Mouse (Mus musculus) thymus, adult 2 months (tissue): ENCODE measurements around the gene Cnppd1. TPM values are rescaled to one million over a fixed set of nuclear protein-coding genes. Genes with fewer than 3 reads are reported as not detected.
A peak's percentile ranks its signal among the peaks of the same experiment; 100 is the strongest.

Experiments
- DNase-seq: peaks from one replicate; pipeline ENCODE4 v3.0.0; 2021
- H3K27ac ChIP-seq: fragments of 200-500 bp; 2 replicates; pipeline ENCODE4 v1.5.1; 2012; ENCODE audit warnings: low read length, control low read depth; ENCODE audit not compliant: control insufficient read depth, insufficient read depth
- H3K27me3 ChIP-seq: fragments of 200-500 bp; 2 replicates; pipeline ENCODE4 v1.6.1; 2012; ENCODE audit warnings: mild to moderate bottlenecking, low read length, moderate library complexity, mixed read lengths; ENCODE audit not compliant: control insufficient read depth, insufficient read depth
- H3K36me3 ChIP-seq: fragments of 200-500 bp; 2 replicates; pipeline ENCODE4 v1.6.1; 2012; ENCODE audit warnings: mild to moderate bottlenecking, low read length, moderate library complexity; ENCODE audit not compliant: control insufficient read depth, insufficient read depth
- H3K4me1 ChIP-seq: fragments of 200-500 bp; replicated peaks from 2 replicates; pipeline ENCODE4 v1.6.1; 2012; ENCODE audit warnings: low read length; ENCODE audit not compliant: control insufficient read depth, insufficient read depth
- H3K4me3 ChIP-seq: fragments of 200-500 bp; 2 replicates; pipeline ENCODE4 v1.5.1; 2012; ENCODE audit warnings: mild to moderate bottlenecking, low read length, control low read depth, moderate library complexity; ENCODE audit not compliant: control insufficient read depth, insufficient read depth
- CTCF ChIP-seq: fragments of 200-500 bp; IDR thresholded peaks from 2 replicates; pipeline ENCODE4 v1.5.1; 2012; ENCODE audit warnings: mild to moderate bottlenecking, control low read depth, low read length, moderate library complexity, borderline replicate concordance; ENCODE audit not compliant: control insufficient read depth, poor library complexity, insufficient read depth; ENCODE audit errors: extremely low read depth
- POLR2A ChIP-seq: fragments of 200-500 bp; IDR thresholded peaks from 2 replicates; pipeline ENCODE4 v1.6.1; 2012; ENCODE audit warnings: mild to moderate bottlenecking, low read length, control low read depth, moderate library complexity; ENCODE audit not compliant: control insufficient read depth, poor library complexity, insufficient read depth; ENCODE audit errors: extremely low read depth
- WGBS: fragments of 180-500 bp; shearing (Covaris S2); methylation state at CpG from one replicate; pipeline ENCODE4 v1.1.7; 2018; 5-methylcytosine and 5-hydroxymethylcytosine counted together
- polyA plus RNA-seq: library from polyadenylated mRNA; depleted of rRNA; stranded (reverse); fragments of >200 nt; gene quantifications from 2 replicates; pipeline ENCODE4 v1.2.3, GENCODE M21; 2012; rRNA removed

Gene Cnppd1
- polyA plus RNA-seq, 1 experiment = 141 TPM

- Histone ChIP-seq H3K27me3 (no peaks in the 10 kb centered on the region), H3K4me3 (no peak overlapping the region), H3K36me3 (peaks cover 27% of the 10 kb centered on the region), H3K4me1 (peaks cover 4% of the 10 kb centered on the region), H3K27ac (no peak overlapping the region)
- no peak for TF ChIP-seq CTCF
- no peak for DNase-seq
- WGBS = 97% methylated on average over 6 of the region's 6 CpGs
These were observed 6.2 kb downstream of the Cnppd1 start for GRCm38 (mm10) chr1:75136293-75136692.

GRCm38 (mm10) chr1:75133421-75134207, 8.9 kb downstream of the Cnppd1 start, which contains the start of gene Slc23a3:
Slc23a3 (minus strand) TSS chr1:75133890.
- WGBS = 74% methylated on average over 12 of the region's 12 CpGs

GRCm38 (mm10) chr1:75128641-75129040, 13.9 kb downstream of the Cnppd1 start:
- no peak overlapping the region for H3K27ac ChIP-seq
- H3K4me3 ChIP-seq = no peak overlapping the region
- no peaks in the 10 kb centered on the region for H3K36me3 ChIP-seq
- no peaks in the 10 kb centered on the region for H3K27me3 ChIP-seq
- DNase-seq = no peak
- WGBS = 88% methylated on average over 3 of the region's 3 CpGs
- TF ChIP-seq CTCF (no peak), POLR2A (no peak)
- peaks cover 9% of the 10 kb centered on the region for H3K4me1 ChIP-seq

More at GRCm38 (mm10) chr1:75133421-75134207, 8.9 kb downstream of the Cnppd1 start, which contains the start of gene Slc23a3:
- Histone ChIP-seq H3K27me3 (no peaks in the 10 kb centered on the region), H3K27ac (no peak within 1 kb of the TSS), H3K4me1 (no peaks in the 10 kb centered on the region), H3K36me3 (peaks cover 23% of the 10 kb centered on the region), H3K4me3 (no peak within 1 kb of the TSS)
- DNase-seq = no peak
- TF ChIP-seq CTCF (no peak), POLR2A (no peak)

- H3K4me3 ChIP-seq = no peak overlapping the region
- no peaks in the 10 kb centered on the region for H3K36me3 ChIP-seq
- no peaks in the 10 kb centered on the region for H3K27me3 ChIP-seq
- WGBS = 45% methylated on average over 5 of the region's 5 CpGs
- DNase-seq = no peak
- TF ChIP-seq POLR2A (no peak), CTCF (no peak)
- H3K27ac ChIP-seq = 0 out of 2 replicates have a peak overlapping the region, but pooled peaks have one; percentile 24
- H3K4me1 ChIP-seq = peaks cover 9% of the 10 kb centered on the region
These were observed 17.1 kb downstream of the Cnppd1 start for GRCm38 (mm10) chr1:75125418-75125817.

GRCm38 (mm10) chr1:75124346-75125321, 17.9 kb downstream of the Cnppd1 start, which contains the start of gene Nhej1:
Nhej1 (minus strand) TSS chr1:75125200.
- H3K4me1 ChIP-seq = peaks cover 9% of the 10 kb centered on the region
- no peaks in the 10 kb centered on the region for H3K36me3 ChIP-seq
- peak; percentile 88; the same call in 1 of the 2 replicates for TF ChIP-seq CTCF
- TF ChIP-seq POLR2A = peak; percentile 74
- 1% methylated on average over 56 of the region's 56 CpGs for WGBS
- H3K27me3 ChIP-seq = no peaks in the 10 kb centered on the region
- peak; percentile 96 for DNase-seq
- H3K27ac ChIP-seq = peak within 1 kb of the TSS; percentile 92
- H3K4me3 ChIP-seq = peak within 1 kb of the TSS; percentile 92

- no peak overlapping the region for H3K4me3 ChIP-seq
- peaks cover 9% of the 10 kb centered on the region for H3K4me1 ChIP-seq
- WGBS = 86% methylated on average over 3 of the region's 3 CpGs
- TF ChIP-seq CTCF = no peak
- TF ChIP-seq POLR2A = no peak
- H3K27me3 ChIP-seq = no peaks in the 10 kb centered on the region
- H3K36me3 ChIP-seq = no peaks in the 10 kb centered on the region
- H3K27ac ChIP-seq = no peak overlapping the region
- peak; percentile 52 for DNase-seq
These were observed 20.3 kb downstream of the Cnppd1 start for GRCm38 (mm10) chr1:75122211-75122610.

Other genes with a start within 250 kb of the Cnppd1 start
- gene Cryba2, start 249.6 kb downstream of the Cnppd1 start, polyA plus RNA-seq = 1.0 and 1.5 TPM in 2 replicates
- 0.48 and 0.69 TPM in 2 replicates for gene Cfap65, start 207.1 kb downstream of the Cnppd1 start, polyA plus RNA-seq
- 0.75 and 0.94 TPM in 2 replicates for gene Ihh, start 191.0 kb downstream of the Cnppd1 start, polyA plus RNA-seq
- 4.7 and 5.5 TPM in 2 replicates for gene Nhej1, start 17.5 kb downstream of the Cnppd1 start, polyA plus RNA-seq
- 1.9 and 2.3 TPM in 2 replicates for gene Slc23a3, start 8.8 kb downstream of the Cnppd1 start, polyA plus RNA-seq
- 167 and 179 TPM in 2 replicates for gene Retreg2, start 67 bp upstream of the Cnppd1 start, polyA plus RNA-seq
- 90.8 and 106 TPM in 2 replicates for gene Zfand2b, start 25.9 kb upstream of the Cnppd1 start, polyA plus RNA-seq
- gene Abcb6, start 37.7 kb upstream of the Cnppd1 start, polyA plus RNA-seq = 10.2 and 10.9 TPM in 2 replicates
- gene Ankzf1, start 49.4 kb upstream of the Cnppd1 start, polyA plus RNA-seq = 22.7 and 24.0 TPM in 2 replicates
- gene Atg9a, start 49.5 kb upstream of the Cnppd1 start, polyA plus RNA-seq = 79.1 and 81.6 TPM in 2 replicates
- 11.7 and 14.4 TPM in 2 replicates for gene Glb1l, start 68.1 kb upstream of the Cnppd1 start, polyA plus RNA-seq
- gene Stk16, start 68.1 kb upstream of the Cnppd1 start, polyA plus RNA-seq = 340 and 342 TPM in 2 replicates
- 139 and 162 TPM in 2 replicates for gene Tuba4a, start 77.2 kb upstream of the Cnppd1 start, polyA plus RNA-seq
- not detected in 2 replicates for gene A630095N17Rik, start 89.4 kb upstream of the Cnppd1 start, polyA plus RNA-seq
- gene Dnajb2, start 93.7 kb upstream of the Cnppd1 start, polyA plus RNA-seq = 19.9 and 22.3 TPM in 2 replicates
- 2.6 and 3.0 TPM in 2 replicates for gene Ptprn, start 121.8 kb upstream of the Cnppd1 start, polyA plus RNA-seq
- 5.6 and 9.0 TPM in 2 replicates for gene Resp18, start 135.7 kb upstream of the Cnppd1 start, polyA plus RNA-seq
- 112 and 132 TPM in 2 replicates for gene Dnpep, start 175.3 kb upstream of the Cnppd1 start, polyA plus RNA-seq
- gene Des, start 217.6 kb upstream of the Cnppd1 start, polyA plus RNA-seq = 6.8 and 31.6 TPM in 2 replicates
- gene Speg, start 232.6 kb upstream of the Cnppd1 start, polyA plus RNA-seq = 11.0 and 12.1 TPM in 2 replicates